Mouse (Mus musculus) midbrain, embryonic 16.5 days (tissue): ENCODE results near the gene Selenov. TPM values are rescaled to one million over a fixed set of nuclear protein-coding genes. Genes with fewer than 3 reads are reported as not detected.

Experiments
- ATAC-seq: fragments of 200-750 bp; cut with Nextera tagmentation; 2 replicates; pipeline ENCODE4 v1.8.0; 2017; ENCODE audit warnings: moderate TSS enrichment
- H3K27ac ChIP-seq: fragments of 300-500 bp; sonication (generic); 2 replicates; pipeline ENCODE4 v1.5.1; 2014; ENCODE audit warnings: mild to moderate bottlenecking, low read length, mixed read lengths
- H3K27me3 ChIP-seq: fragments of 300-500 bp; sonication (generic); 2 replicates; pipeline ENCODE4 v1.6.1; 2014; ENCODE audit warnings: low read depth, low read length, mixed read lengths; ENCODE audit not compliant: control insufficient read depth, insufficient read depth
- H3K36me3 ChIP-seq: fragments of 300-500 bp; sonication (generic); 2 replicates; pipeline ENCODE4 v1.6.1; 2014; ENCODE audit warnings: mild to moderate bottlenecking, low read length, moderate library complexity, mixed read lengths; ENCODE audit not compliant: control insufficient read depth, insufficient read depth
- H3K4me1 ChIP-seq: fragments of 300-500 bp; sonication (generic); 2 replicates; pipeline ENCODE4 v1.6.1; 2014; ENCODE audit warnings: mild to moderate bottlenecking, low read length, mixed read lengths; ENCODE audit not compliant: control insufficient read depth, insufficient read depth
- H3K4me2 ChIP-seq: fragments of 300-500 bp; sonication (generic); 2 replicates; pipeline ENCODE4 v1.6.1; 2014; ENCODE audit warnings: mild to moderate bottlenecking, low read length, mixed read lengths
- H3K4me3 ChIP-seq: fragments of 300-500 bp; sonication (generic); 2 replicates; pipeline ENCODE4 v1.5.1; 2014; ENCODE audit warnings: low read depth, mild to moderate bottlenecking, low read length, moderate library complexity, mixed read lengths
- H3K9ac ChIP-seq: fragments of 300-500 bp; sonication (generic); 2 replicates; pipeline ENCODE4 v1.6.1; 2014; ENCODE audit warnings: low read depth, low read length, mixed read lengths
- H3K9me3 ChIP-seq: fragments of 300-500 bp; sonication (generic); replicated peaks from 2 replicates; pipeline ENCODE4 v1.6.1; 2014; ENCODE audit warnings: mild to moderate bottlenecking, low read length, mixed read lengths; ENCODE audit not compliant: control insufficient read depth, poor library complexity, severe bottlenecking
- WGBS: fragments of 180-500 bp; shearing (Covaris S2); extraction: QIAGEN DNeasy Blood & Tissue Kit; methylation state at CpG from one replicate; pipeline ENCODE4 v1.1.7; 2014; 5-methylcytosine and 5-hydroxymethylcytosine counted together
- polyA plus RNA-seq: library from polyadenylated mRNA; unstranded; fragments of >200 nt; fragmentation: Nextera tagmentation; extraction: Ambion mirVana; gene quantifications from 2 replicates; pipeline ENCODE4 v1.2.1, GENCODE M21; 2015

Selenov gene
- polyA plus RNA-seq, 1 experiment from 2014 or later: 1.2 TPM

DNA sequence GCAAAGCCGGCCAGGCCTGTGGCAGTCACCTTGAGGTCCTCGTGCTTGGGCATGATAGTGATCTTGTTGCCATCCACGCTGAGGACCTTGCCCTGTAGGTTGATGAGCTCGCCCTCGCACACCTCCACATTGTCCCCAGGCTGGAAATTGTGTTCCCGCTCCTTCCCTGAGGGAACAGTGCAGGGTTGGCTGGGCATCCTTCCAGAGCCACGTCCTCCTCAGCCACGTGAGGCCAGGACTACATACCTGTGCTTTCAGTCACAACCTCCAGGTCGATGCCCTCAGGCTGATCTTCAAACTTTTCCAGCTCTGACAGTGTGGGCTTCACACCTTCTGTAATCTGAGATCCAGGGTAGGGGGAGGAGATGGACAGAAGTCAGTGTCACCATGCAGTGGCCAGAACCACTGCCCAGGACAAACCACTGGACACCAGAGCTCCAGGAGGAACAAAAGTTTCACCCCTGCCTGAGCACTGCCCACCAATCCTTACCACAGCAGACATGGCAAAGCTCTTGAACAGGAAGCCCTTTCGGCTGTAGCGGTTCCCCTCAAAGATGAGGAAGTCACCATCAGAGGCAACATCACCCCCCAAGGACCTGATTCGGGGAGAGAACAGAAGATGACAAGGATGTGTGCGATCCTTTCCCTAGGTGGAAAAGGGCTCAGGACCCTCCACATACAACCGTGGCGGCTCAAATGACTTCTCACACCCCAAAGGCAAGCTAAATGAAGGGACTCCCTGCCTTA lies 31.2 kb upstream of the Selenov start:
- H3K27me3 ChIP-seq: no peaks in the 10 kb centered on the region
- no peaks in the 10 kb centered on the region for H3K4me1 ChIP-seq
- H3K9me3 ChIP-seq: no peaks in the 10 kb centered on the region
- no peak overlapping the region for H3K4me3 ChIP-seq
- H3K27ac ChIP-seq: no peak overlapping the region
- peaks cover 77% of the 10 kb centered on the region for H3K36me3 ChIP-seq
- 96% methylated on average over 15 of the region's 15 CpGs for WGBS
- H3K4me2 ChIP-seq: no peak overlapping the region
- no peak overlapping the region for H3K9ac ChIP-seq
- no peak for ATAC-seq

DNA sequence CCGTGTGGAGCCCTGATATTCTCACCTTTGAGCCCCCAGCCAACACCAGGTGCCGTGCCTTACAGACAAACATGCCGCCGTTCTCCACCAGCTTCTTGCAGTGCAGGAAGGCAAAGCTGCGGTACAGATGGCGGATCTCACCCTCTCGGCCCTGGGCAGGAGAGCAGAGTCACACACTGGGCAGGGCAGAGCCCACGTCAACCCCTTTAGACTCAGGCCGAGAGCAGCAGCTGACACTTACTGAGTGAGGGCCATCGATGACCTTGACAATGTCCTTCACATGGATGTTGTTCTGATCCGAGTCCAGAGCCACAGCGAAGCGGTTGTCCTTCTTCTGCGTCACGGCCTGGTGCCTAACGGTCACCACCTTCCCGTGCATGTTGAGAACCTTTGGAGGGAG lies 27.7 kb upstream of the Selenov start:
- H3K27ac ChIP-seq: no peak overlapping the region
- H3K4me1 ChIP-seq: no peaks in the 10 kb centered on the region
- no peak overlapping the region for H3K4me2 ChIP-seq
- no peaks in the 10 kb centered on the region for H3K27me3 ChIP-seq
- peaks cover 80% of the 10 kb centered on the region for H3K36me3 ChIP-seq
- no peak overlapping the region for H3K4me3 ChIP-seq
- ATAC-seq: no peak
- no peak overlapping the region for H3K9ac ChIP-seq
- no peaks in the 10 kb centered on the region for H3K9me3 ChIP-seq
- 95% methylated on average over 17 of the region's 17 CpGs for WGBS

DNA sequence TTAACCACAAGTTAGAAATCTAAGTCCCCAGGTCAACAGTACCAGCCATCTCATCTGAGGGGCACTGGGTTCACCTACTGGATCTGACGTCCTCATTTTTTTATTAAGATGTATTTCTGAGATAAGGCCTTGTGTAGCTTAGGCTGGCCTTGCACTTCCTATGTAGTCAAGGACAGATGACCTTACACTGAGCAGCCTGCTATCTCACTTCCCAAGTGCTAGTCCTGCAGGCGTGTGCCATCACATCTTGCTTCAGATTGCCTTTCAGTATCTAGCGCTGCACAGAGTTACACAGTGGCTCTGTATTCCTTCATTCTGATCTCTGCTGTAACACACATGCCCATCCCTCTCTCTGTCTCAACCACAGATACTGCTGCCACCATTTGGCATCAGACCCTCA lies 27.1 kb upstream of the Selenov start:
- Histone ChIP-seq H3K36me3 (peaks cover 73% of the 10 kb centered on the region), H3K4me2 (no peak overlapping the region), H3K27me3 (no peaks in the 10 kb centered on the region), H3K9ac (no peak overlapping the region), H3K4me3 (no peak overlapping the region), H3K27ac (no peak overlapping the region), H3K4me1 (no peaks in the 10 kb centered on the region), H3K9me3 (no peaks in the 10 kb centered on the region)
- no peak for ATAC-seq
- whole genome bisulfite sequencing: 89% methylated on average over 3 of the region's 3 CpGs

DNA sequence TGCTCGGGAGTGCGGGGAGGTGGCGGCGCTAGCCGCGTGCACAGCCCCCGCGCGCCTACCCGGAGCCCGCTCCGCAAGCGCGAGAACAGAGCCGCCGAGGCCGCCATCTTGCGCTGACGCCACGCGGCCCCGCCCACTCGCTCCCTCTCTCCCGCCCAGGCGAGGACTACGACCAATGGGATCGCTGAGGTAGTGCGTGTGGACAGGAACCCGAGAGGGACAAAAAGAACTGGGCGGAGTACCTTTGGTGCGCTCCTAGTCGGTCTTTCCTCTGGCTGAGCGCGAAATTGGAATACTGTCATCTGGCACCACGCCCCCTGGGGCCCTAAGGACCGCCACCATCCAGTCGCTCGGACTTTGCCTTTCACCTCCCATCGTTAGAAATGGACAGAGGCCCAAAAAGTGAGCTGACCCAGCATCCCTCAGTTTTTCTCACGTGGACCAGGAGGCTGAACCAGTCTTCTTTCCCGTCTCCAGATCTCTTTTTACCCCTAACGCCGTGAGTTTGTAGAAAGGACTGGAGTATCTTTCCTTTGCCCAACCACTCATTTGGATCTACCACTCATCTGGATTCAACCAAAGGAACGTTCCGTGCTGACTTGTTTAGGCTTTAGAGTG lies 21.0 kb upstream of the Selenov start, which contains the start of gene Timm50:
Timm50 (minus strand) TSS at position 147 of the 618 bp plus-strand sequence.
- Histone ChIP-seq H3K27ac (peak within 1 kb of the TSS; percentile 82), H3K4me3 (peak within 1 kb of the TSS; percentile 87), H3K4me2 (peak within 1 kb of the TSS; percentile 94), H3K36me3 (peaks cover 34% of the 10 kb centered on the region), H3K4me1 (peaks cover 9% of the 10 kb centered on the region), H3K9me3 (no peaks in the 10 kb centered on the region), H3K27me3 (no peaks in the 10 kb centered on the region), H3K9ac (peak within 1 kb of the TSS; percentile 90)
- peak; percentile 97 for ATAC-seq
- under 1% methylated on average over 35 of the region's 45 CpGs for WGBS

DNA sequence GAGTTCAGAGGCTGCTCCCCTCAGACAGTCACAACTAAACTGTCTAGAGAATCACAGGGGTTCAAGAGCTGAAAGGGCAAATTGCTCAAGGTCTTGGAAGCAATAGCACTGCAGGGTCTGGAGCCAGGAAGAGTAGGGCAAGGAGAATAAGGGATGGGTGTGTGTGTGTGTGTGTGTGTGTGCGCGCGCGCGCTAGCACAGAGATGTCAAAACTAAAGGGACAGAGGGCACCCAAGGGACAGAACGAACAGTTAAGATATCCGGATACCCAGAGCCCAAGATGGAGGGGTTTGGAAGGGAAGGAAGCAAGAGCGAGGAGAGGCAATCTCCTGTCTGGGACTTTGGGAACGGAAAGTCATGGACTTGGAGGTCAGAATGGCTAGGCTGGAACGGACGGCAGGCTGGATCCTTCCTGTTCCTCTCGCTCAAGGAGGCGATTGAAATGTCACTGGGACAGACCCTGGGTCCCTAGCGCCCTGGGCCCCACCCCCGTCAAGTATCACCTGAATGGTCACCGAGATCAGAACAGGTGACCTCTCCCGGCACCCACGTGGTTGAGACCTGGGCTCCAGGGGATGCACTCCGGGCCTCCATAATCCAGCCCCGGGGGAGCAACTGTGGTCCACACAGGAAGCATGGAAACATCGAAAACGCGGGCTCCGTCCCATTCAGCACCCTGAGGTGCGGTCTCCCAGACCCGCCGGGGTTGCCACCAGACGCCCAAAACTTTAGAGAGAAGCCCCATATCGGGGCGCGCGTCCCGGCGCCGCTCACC lies 20.4 kb upstream of the Selenov start:
- no peaks in the 10 kb centered on the region for H3K27me3 ChIP-seq
- H3K9me3 ChIP-seq: no peaks in the 10 kb centered on the region
- peak overlapping the region; percentile 90 for H3K9ac ChIP-seq
- peak overlapping the region; percentile 82 for H3K27ac ChIP-seq
- peak; percentile 61; the same call in 1 of the 2 replicates for ATAC-seq
- H3K4me3 ChIP-seq: peak overlapping the region; percentile 87
- H3K4me1 ChIP-seq: peaks cover 9% of the 10 kb centered on the region
- H3K36me3 ChIP-seq: peaks cover 34% of the 10 kb centered on the region
- peak overlapping the region; percentile 94 for H3K4me2 ChIP-seq
- WGBS: 6% methylated on average over 35 of the region's 35 CpGs

DNA sequence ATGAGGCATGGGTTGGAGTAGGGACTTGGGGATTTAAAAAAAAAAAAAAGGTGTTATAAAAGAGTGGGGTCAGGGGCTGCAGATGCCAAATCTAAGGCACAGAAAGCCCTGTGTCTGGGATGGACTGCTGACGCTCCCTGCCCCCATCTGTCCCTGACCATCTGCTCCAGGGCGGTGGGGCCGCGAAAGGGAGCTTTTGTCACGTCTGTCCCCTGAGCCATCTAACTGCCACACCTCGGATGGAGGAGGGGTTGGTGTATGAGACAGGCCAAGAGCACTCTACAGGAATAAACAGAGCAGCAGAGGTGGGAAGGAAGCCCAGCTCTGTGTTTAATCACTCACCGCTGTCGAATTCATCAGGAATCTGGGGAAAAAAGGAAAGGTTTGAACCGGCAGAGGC lies 18.8 kb upstream of the Selenov start:
- ATAC-seq: no peak
- Histone ChIP-seq H3K4me2 (no peak overlapping the region), H3K9me3 (no peaks in the 10 kb centered on the region), H3K9ac (no peak overlapping the region), H3K36me3 (peaks cover 31% of the 10 kb centered on the region), H3K27me3 (no peaks in the 10 kb centered on the region), H3K27ac (no peak overlapping the region), H3K4me1 (peaks cover 9% of the 10 kb centered on the region), H3K4me3 (no peak overlapping the region)
- WGBS: 41% methylated on average over 9 of the region's 9 CpGs

DNA sequence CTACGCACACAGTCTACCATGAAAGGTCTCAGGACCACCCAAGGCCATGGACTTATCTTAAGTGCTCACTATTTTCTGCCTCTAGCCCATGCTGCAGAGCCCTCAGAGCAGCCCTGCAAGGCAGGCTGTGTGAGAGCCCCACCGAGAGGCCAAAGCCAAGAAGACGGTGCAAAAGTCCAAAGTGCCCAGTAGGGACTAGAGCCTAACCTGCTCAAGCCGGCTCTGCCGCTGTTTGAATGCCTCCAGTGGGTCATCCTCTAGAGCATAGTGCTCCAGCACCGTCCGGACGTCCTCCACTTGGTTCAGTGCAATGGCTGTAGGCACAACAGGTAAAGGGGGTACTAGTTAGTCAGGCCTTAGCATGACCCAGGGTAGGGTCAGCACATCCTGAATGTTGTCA lies 15.2 kb upstream of the Selenov start:
- Histone ChIP-seq H3K4me1 (peaks cover 19% of the 10 kb centered on the region), H3K9me3 (no peaks in the 10 kb centered on the region), H3K4me3 (no peak overlapping the region), H3K4me2 (no peak overlapping the region), H3K27ac (no peak overlapping the region), H3K36me3 (peaks cover 31% of the 10 kb centered on the region), H3K9ac (no peak overlapping the region), H3K27me3 (no peaks in the 10 kb centered on the region)
- no peak for ATAC-seq
- WGBS: 96% methylated on average over 8 of the region's 8 CpGs

DNA sequence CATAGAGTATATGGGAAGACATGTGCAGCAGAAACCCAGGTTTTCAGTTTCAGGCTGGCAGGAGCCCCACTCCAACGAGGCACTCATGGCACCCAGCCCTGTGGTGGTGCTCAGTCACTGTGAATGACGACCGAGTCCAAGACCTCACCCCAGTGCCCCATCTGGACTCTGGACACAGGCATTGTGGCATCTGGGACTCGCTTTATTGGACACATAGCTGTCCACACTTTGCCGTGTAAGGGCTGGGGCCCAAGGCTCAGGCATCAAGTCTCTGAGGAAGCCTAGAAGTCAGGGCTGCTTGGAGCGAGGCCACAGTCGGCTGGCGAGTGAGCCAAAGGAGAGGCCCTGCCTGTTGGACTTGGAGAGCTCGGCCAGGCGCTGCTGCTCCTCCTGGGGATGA lies 14.7 kb upstream of the Selenov start:
- H3K36me3 ChIP-seq: peaks cover 31% of the 10 kb centered on the region
- 93% methylated on average over 10 of the region's 10 CpGs for WGBS

More for the DNA sequence above, 14.7 kb upstream of the Selenov start:
- Histone ChIP-seq H3K4me1 (peaks cover 19% of the 10 kb centered on the region), H3K4me3 (no peak overlapping the region), H3K4me2 (no peak overlapping the region), H3K27me3 (no peaks in the 10 kb centered on the region), H3K9me3 (no peaks in the 10 kb centered on the region), H3K9ac (no peak overlapping the region), H3K27ac (no peak overlapping the region)
- no peak for ATAC-seq
